Mouse (Mus musculus) cerebellum, postnatal 10 days (tissue): Measurements from ENCODE around the gene Wscd2.
"Not testable (repeated sequence)": the region's sequence is repeated elsewhere in the genome, so short reads cannot be mapped to it uniquely, and the experiment has no call there.

Experiments
- DNase-seq, 2 experiments: peaks; one replicate each; pipeline ENCODE4 v3.0.0; 2021; ENCODE audit warnings: mixed read lengths in 2 of 2

Gene Wscd2

GRCm38 (mm10) chr5:113584439-113584838, 94.3 kb downstream of the Wscd2 start:
- peak; percentile 57 for DNase-seq

- DNase-seq = not testable (repeated sequence)
Measured at GRCm38 (mm10) chr5:113585619-113586457, 95.7 kb downstream of the Wscd2 start.

- not testable (repeated sequence) for DNase-seq
Measured at GRCm38 (mm10) chr5:113586458-113586849, 96.3 kb downstream of the Wscd2 start.

GRCm38 (mm10) chr5:113590010-113590640, 100.0 kb downstream of the Wscd2 start:
- peak; percentile 51 to 57 for DNase-seq

- peak in 1 of 2 experiments; percentile 19 for DNase-seq
Measured at GRCm38 (mm10) chr5:113591166-113591565, 101.0 kb downstream of the Wscd2 start.

GRCm38 (mm10) chr5:113591751-113592230, 101.7 kb downstream of the Wscd2 start:
- DNase-seq = peak; percentile 41 to 46

GRCm38 (mm10) chr5:113593911-113594705, 104.0 kb downstream of the Wscd2 start:
- no peak for DNase-seq

- no peak for DNase-seq
Measured at GRCm38 (mm10) chr5:113596252-113596651, 106.1 kb downstream of the Wscd2 start.

GRCm38 (mm10) chr5:113596780-113597353, 106.7 kb downstream of the Wscd2 start:
- no peak for DNase-seq

GRCm38 (mm10) chr5:113600181-113600580, 110.0 kb downstream of the Wscd2 start:
- no peak for DNase-seq

GRCm38 (mm10) chr5:113600803-113601202, 110.7 kb downstream of the Wscd2 start:
- DNase-seq = no peak

- peak in 1 of 2 experiments; percentile 63 for DNase-seq
Measured at GRCm38 (mm10) chr5:113603471-113603870, 113.3 kb downstream of the Wscd2 start.

- no peak for DNase-seq
Measured at GRCm38 (mm10) chr5:113604758-113605157, 114.6 kb downstream of the Wscd2 start.

- no peak for DNase-seq
Measured at GRCm38 (mm10) chr5:113606121-113606520, 116.0 kb downstream of the Wscd2 start.

GRCm38 (mm10) chr5:113606961-113607785, 117.0 kb downstream of the Wscd2 start:
- DNase-seq = peak; percentile 83 to 85

- DNase-seq = peak; percentile 69 to 73
Measured at GRCm38 (mm10) chr5:113607941-113608431, 117.9 kb downstream of the Wscd2 start.

- DNase-seq = no peak
Measured at GRCm38 (mm10) chr5:113608511-113608910, 118.4 kb downstream of the Wscd2 start.

- DNase-seq = no peak
Measured at GRCm38 (mm10) chr5:113609891-113610290, 119.8 kb downstream of the Wscd2 start.

- DNase-seq = no peak
Measured at GRCm38 (mm10) chr5:113610490-113610889, 120.4 kb downstream of the Wscd2 start.

GRCm38 (mm10) chr5:113611131-113611530, 121.0 kb downstream of the Wscd2 start:
- DNase-seq = no peak

GRCm38 (mm10) chr5:113611771-113612233, 121.7 kb downstream of the Wscd2 start:
- DNase-seq = no peak
